ENCODE assay signal across 29 mouse cellular contexts in genomic region chr13:55114375-55114774, GRCm38 (mm10). TPM values are rescaled to one million over a fixed set of nuclear protein-coding genes. Genes with fewer than 3 reads are reported as not detected.
DNase-seq lines count a peak whose midpoint lies in the region; ATAC-seq and TF ChIP-seq lines count a peak whose summit lies in the region.
"Had no signal": no experiment of that assay in that cellular context is flagged by ENCODE, and none has a peak within 500 bp of the region (broad histone marks: within the 10 kb centered on the region; RNA-seq: fewer than 3 reads in every experiment).

No protein-coding gene starts in this region.

- H3K27ac ChIP-seq in intestine, postnatal 0 days (ENCODE audit: low read depth, low read length) = peak overlapping the region; percentile 9; the same call in 1 of the 2 replicates
- H3K27ac ChIP-seq in intestine, embryonic 15.5 days = no peak overlapping the region

- H3K9ac ChIP-seq in intestine, postnatal 0 days (ENCODE audit: low read depth, low read length) = no peak overlapping the region
- H3K9ac ChIP-seq in intestine, embryonic 15.5 days = no peak overlapping the region

- 65% methylated on average over 6 of the region's 6 CpGs for WGBS in intestine, postnatal 0 days
- WGBS in intestine, embryonic 15.5 days = 76% methylated on average over 6 of the region's 6 CpGs

- intact Hi-C loops in heart, postnatal 25 days (cut with DNase I) = no loop called here

- no peaks in the 10 kb centered on the region for H3K27me3 ChIP-seq in intestine, postnatal 0 days (replicated peaks; ENCODE audit: control insufficient read depth, insufficient read depth, low read length)
- H3K27me3 ChIP-seq in intestine, embryonic 15.5 days (replicated peaks) = no peaks in the 10 kb centered on the region
- H3K27me3 ChIP-seq: CH12.LX, Patski had no signal

- no peaks in the 10 kb centered on the region for H3K9me3 ChIP-seq in intestine, postnatal 0 days (ENCODE audit: control insufficient read depth)
- H3K9me3 ChIP-seq in intestine, embryonic 15.5 days = no peaks in the 10 kb centered on the region
- H3K9me3 ChIP-seq: G1E had no signal

- no peak overlapping the region for H3K4me2 ChIP-seq in intestine, postnatal 0 days (replicated peaks; ENCODE audit: low read depth)
- no peak overlapping the region for H3K4me2 ChIP-seq in intestine, embryonic 15.5 days (replicated peaks)

- peak; percentile 39; the same call in 1 of the 2 replicates for ATAC-seq in intestine, postnatal 0 days
- no peak for ATAC-seq in intestine, embryonic 15.5 days
- peak; percentile 60 for ATAC-seq in megakaryocyte, adult 5-6 weeks (ENCODE audit: poor library complexity, severe bottlenecking)
- ATAC-seq in CD4-positive, CD25-positive, alpha-beta regulatory T cell, adult 4 months = no peak
- ATAC-seq: activated CD4-positive, CD25-positive, alpha-beta regulatory T cell, adult 4 months; Patski had no signal

- DNase-seq in heart, adult 11 months = peak; percentile 50
- DNase-seq in heart, postnatal 25 days (ENCODE audit: low spot score) = no peak
- DNase-seq in 416B (ENCODE audit: low read depth) = peak; percentile 77
- no peak for DNase-seq in kidney, postnatal 36 days
- DNase-seq: adrenal gland, adult 2 months; adrenal gland, adult 8-10 months; adrenal gland, postnatal 10 days; adrenal gland, postnatal 14 days; adrenal gland, postnatal 25 days; adrenal gland, postnatal 36 days; B cell, adult 2 months; cerebellum, adult 11 months; cerebellum, adult 11-12 months; cerebellum, adult 18-20 months; cerebellum, adult 2 months had no signal

- no peaks in the 10 kb centered on the region for H3K4me1 ChIP-seq in intestine, postnatal 0 days (replicated peaks; ENCODE audit: control insufficient read depth, insufficient read depth, low read length)
- no peaks in the 10 kb centered on the region for H3K4me1 ChIP-seq in intestine, embryonic 15.5 days (replicated peaks)

- peaks cover 27% of the 10 kb centered on the region for H3K36me3 ChIP-seq in intestine, postnatal 0 days (ENCODE audit: control insufficient read depth, insufficient read depth)
- H3K36me3 ChIP-seq in intestine, embryonic 15.5 days = peaks cover 18% of the 10 kb centered on the region

- no peak overlapping the region for H3K4me3 ChIP-seq in intestine, postnatal 0 days (ENCODE audit: low read depth, low read length)
- no peak overlapping the region for H3K4me3 ChIP-seq in intestine, embryonic 15.5 days (replicated peaks)

- TF ChIP-seq CTCF in intestine, postnatal 0 days (IDR thresholded peaks at IDR 0.05; ENCODE audit: low read depth) = no peak

RNA-seq across cellular contexts. Expression of gene Zfp346, which starts 9.3 kb away (rescaled TPM):
- total RNA-seq in heart, postnatal 25 days (2021) = 10 to 100 TPM; 13.9 to 20.6 TPM
- 5.5 and 6.2 TPM in 2 replicates for polyA plus RNA-seq in intestine, postnatal 0 days (2015; fragmentation: Nextera tagmentation; extraction: Ambion mirVana)
- polyA plus RNA-seq in intestine, embryonic 15.5 days (2015; fragmentation: Nextera tagmentation; extraction: Ambion mirVana) = 14.3 and 14.7 TPM in 2 replicates
- total RNA-seq in megakaryocyte, adult 5-6 weeks (2015) = 8.0 and 12.3 TPM in 2 replicates
- total RNA-seq in megakaryocyte, adult 5-6 weeks (2017) = 6.6 and 8.2 TPM in 2 replicates
- polyA plus RNA-seq in CD4-positive, CD25-positive, alpha-beta regulatory T cell, adult 4 months (2017; shearing (Covaris generic)) = 10 to 100 TPM; 16.3 to 20.1 TPM

RNA-seq across cellular contexts. Expression of gene Uimc1, which starts 14.3 kb away (rescaled TPM):
- 10 to 100 TPM; 21.7 to 24.5 TPM for total RNA-seq in heart, postnatal 25 days (2021)
- polyA plus RNA-seq in intestine, postnatal 0 days (2015; fragmentation: Nextera tagmentation; extraction: Ambion mirVana) = 14.1 and 15.9 TPM in 2 replicates
- polyA plus RNA-seq in intestine, embryonic 15.5 days (2015; fragmentation: Nextera tagmentation; extraction: Ambion mirVana) = 19.7 and 21.8 TPM in 2 replicates
- total RNA-seq in megakaryocyte, adult 5-6 weeks (2015) = 54.5 and 58.7 TPM in 2 replicates
- total RNA-seq in megakaryocyte, adult 5-6 weeks (2017) = 69.5 and 85.7 TPM in 2 replicates
- 100 to 1,000 TPM in 1 of 2 experiments, 10 to 100 TPM in 1; 90.1 to 100 TPM for polyA plus RNA-seq in CD4-positive, CD25-positive, alpha-beta regulatory T cell, adult 4 months (2017; shearing (Covaris generic))

RNA-seq across cellular contexts. Expression of gene Gm17617, which starts 19.0 kb away (rescaled TPM):
- total RNA-seq in heart, postnatal 25 days (2021) = not detected
- polyA plus RNA-seq in intestine, postnatal 0 days (2015; fragmentation: Nextera tagmentation; extraction: Ambion mirVana) = not detected in 2 replicates
- not detected in 2 replicates for polyA plus RNA-seq in intestine, embryonic 15.5 days (2015; fragmentation: Nextera tagmentation; extraction: Ambion mirVana)
- not detected in 2 replicates for total RNA-seq in megakaryocyte, adult 5-6 weeks (2015)
- total RNA-seq in megakaryocyte, adult 5-6 weeks (2017) = not detected in 2 replicates
- polyA plus RNA-seq in CD4-positive, CD25-positive, alpha-beta regulatory T cell, adult 4 months (2017; shearing (Covaris generic)) = not detected
- total RNA-seq: adrenal gland, adult 18-20 months; adrenal gland, adult 2 months; adrenal gland, adult 8-10 months; adrenal gland, postnatal 10 days; adrenal gland, postnatal 14 days; adrenal gland, postnatal 25 days; adrenal gland, postnatal 36 days; adrenal gland, postnatal 4 days; CH12.LX; ES-E14; G1E; MEL had no signal
- polyA plus RNA-seq: activated CD4-positive, CD25-positive, alpha-beta regulatory T cell, adult 4 months; adrenal gland, adult 2 months; brain, embryonic 14.5 days; C2C12; cerebellum, adult 2 months; G1E; Patski had no signal

RNA-seq across cellular contexts. Expression of gene Fgfr4, which starts 38.1 kb away (rescaled TPM):
- under 1 TPM; 0.11 to 0.44 TPM for total RNA-seq in heart, postnatal 25 days (2021)
- polyA plus RNA-seq in intestine, postnatal 0 days (2015; fragmentation: Nextera tagmentation; extraction: Ambion mirVana) = 3.8 and 4.0 TPM in 2 replicates
- 14.2 and 14.5 TPM in 2 replicates for polyA plus RNA-seq in intestine, embryonic 15.5 days (2015; fragmentation: Nextera tagmentation; extraction: Ambion mirVana)
- total RNA-seq in megakaryocyte, adult 5-6 weeks (2015) = not detected in 2 replicates
- not detected in 2 replicates for total RNA-seq in megakaryocyte, adult 5-6 weeks (2017)
- not detected for polyA plus RNA-seq in CD4-positive, CD25-positive, alpha-beta regulatory T cell, adult 4 months (2017; shearing (Covaris generic))
- total RNA-seq: CH12.LX, MEL had no signal
- polyA plus RNA-seq: activated CD4-positive, CD25-positive, alpha-beta regulatory T cell, adult 4 months; G1E had no signal

Comparison
In these comparisons a context has a peak if more than half of its experiments do, and no peak if none do; other contexts are left out.
1. DNase-seq: peak in heart, adult 11 months (single experiment) and 416B (single experiment); none in heart, postnatal 25 days (single experiment) and kidney, postnatal 36 days (0 of 2).
2. ATAC-seq: peak in intestine, postnatal 0 days (single experiment) and megakaryocyte, adult 5-6 weeks (single experiment); none in intestine, embryonic 15.5 days (single experiment) and CD4-positive, CD25-positive, alpha-beta regulatory T cell, adult 4 months (single experiment).